Mouse (Mus musculus) ovary, adult 18-20 months (tissue): ENCODE measurements around the gene Atat1.
A peak's percentile ranks its signal among the peaks of the same experiment; 100 is the strongest.
"Not testable (repeated sequence)": the region's sequence is repeated elsewhere in the genome, so short reads cannot be mapped to it uniquely, and the experiment has no call there.

Experiments
- DNase-seq: peaks from one replicate; pipeline ENCODE4 v3.0.0; 2022; ENCODE audit warnings: low spot score, mixed read lengths

Gene Atat1

DNA sequence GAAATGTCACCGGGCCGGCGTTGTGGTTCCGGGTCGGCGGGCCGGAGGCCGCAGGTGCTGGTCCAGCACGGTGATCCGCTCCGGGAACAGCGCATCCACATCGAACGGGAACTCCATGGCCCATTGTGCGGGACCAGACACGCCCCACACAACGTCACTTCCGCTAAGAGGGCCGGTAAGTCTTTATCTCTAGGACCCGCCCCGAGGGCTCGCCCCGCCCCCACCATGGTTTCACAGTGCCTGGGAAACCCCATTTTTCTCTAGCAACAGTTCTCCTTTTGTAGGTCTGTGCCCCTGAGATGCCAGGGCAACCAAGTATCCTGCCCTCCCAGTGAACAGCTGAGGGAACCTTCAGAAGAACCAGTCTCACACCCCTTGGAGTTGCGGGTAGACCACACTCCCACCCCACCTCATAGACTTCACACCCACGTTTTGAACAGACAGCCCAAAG, at the start of gene Atat1:
Gene Atat1 (minus strand): TSS at position 157 of the 451 bp plus-strand sequence.
- DNase-seq = peak; percentile 87

DNA sequence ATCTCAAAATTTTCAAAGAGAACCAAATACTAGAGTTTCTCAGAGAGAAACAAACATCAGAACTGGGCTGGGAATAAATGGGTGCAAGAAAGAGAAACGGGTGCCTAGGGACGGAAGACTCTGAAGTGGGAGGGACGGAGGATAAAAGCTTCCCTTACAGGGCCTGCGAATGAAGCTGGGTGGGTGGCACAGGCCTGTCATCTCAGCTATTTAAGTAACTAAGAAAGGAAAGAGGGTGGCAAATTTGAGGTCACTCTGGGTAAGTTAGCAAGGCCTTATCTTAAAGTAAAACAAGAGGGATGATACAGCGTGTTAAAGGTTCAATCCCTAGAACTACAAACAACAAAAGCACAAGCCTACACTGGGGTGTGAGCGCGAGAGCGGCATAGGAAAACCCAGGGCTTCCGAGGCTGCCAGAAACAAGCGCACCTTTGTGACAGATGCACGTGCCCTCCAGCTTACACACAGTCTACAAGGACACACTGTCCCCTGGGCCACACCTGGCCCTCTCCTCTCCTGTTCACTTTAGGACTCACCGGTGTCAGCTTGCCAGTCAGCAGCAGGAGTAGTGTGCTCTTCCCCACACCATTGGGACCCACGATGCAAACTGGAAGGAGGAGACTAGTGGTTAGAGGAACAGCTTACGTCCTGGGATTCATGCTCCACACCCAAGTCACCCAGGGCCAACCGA, 48.8 kb upstream of the Atat1 start:
- no peak for DNase-seq

DNA sequence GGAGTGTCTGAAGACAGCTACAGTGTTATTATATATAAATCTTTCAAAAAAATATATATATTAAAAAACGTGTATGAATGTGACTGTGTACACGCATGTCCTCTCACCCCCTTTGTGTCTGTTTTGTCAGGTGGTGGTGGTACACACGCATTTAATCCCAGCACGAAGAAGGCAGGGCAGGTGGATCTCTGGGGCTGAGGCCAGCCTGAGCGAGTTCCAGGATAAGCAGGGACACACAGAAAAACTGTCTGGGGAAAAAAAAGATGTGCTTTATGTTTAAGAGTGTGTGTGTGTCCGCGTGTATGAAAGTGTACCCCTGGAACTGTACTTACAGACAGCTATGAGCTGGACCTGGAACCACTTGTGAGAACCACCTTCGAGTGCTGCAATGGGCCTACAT, 44.8 kb upstream of the Atat1 start:
- no peak for DNase-seq

DNA sequence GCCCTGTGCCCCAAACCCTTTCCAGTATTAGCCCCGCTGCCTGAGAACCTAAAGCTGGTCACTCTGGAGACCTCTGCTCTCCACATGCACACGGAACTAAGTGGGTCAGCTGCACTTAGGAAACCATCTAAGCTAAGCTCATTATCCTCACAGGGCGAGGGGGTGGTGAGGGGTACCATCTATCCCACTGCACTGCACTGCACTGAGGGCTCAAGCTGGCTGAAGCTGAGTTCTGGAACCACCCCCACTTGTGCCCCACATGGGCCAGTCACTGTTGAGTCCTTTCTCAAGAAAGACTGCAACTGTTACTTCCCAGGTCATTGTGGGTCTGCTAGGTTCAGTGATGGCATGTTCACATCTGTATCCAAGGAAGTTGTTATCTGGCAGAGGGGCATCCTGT, 42.7 kb upstream of the Atat1 start:
- DNase-seq = not testable (repeated sequence)

DNA sequence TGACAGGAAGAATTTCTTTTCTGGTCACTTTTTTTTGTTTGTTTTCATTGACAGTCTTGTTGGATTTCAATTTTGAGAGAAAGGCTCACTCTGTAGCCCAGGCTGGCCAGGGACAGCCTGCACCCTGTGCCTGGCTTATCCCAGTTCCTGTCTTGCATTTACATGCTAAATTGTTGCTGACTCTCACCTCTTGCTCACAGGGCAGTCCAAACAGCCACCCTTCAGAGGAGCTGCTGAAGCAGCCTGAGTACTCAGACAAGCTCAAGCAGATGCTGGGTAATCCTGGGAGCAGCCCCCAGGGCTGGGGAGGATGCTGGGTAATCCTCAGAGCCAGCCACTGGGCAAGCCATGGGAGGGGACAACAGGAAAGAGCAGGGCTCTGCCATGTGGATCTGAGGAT, 41.1 kb upstream of the Atat1 start:
- not testable (repeated sequence) for DNase-seq

DNA sequence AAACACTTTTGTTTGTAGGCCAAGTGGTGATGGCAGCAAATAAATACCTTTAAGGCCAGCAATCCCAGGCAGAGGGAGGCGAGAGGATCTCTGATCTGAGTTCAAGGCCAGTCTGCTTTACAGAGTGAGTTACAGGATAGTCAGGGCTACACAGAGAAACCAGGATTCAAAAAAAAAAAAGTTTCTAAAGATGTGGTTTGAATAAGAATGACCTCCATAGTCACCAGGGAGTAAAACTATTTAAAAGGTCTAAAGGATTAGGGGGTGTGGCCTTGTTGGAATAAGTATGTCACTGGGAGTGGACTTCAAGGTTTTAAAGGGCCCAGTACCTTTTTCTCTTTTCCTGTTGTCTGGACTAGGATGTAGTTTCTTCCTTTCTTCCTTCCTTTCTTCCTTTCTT, 30.1 kb upstream of the Atat1 start:
- DNase-seq = no peak

DNA sequence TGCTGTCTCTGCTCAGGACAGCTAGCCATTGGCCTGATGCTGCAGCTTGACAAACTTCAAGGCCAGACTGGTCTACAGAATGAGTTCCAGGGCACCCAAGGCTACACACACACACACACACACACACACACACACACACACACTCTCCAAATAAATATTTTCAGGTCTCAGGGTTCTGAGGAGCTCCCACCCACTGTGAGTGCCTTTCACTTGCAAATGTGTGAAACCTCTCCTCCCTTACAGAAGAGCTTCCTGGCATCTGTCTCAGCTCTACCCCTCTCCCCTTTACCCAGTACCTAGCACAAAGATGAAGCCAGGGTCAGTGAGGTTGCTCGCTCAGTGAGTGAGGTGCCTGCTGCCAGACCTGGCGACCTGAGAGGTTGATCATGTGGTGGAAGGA, 29.2 kb upstream of the Atat1 start:
- no peak for DNase-seq

DNA sequence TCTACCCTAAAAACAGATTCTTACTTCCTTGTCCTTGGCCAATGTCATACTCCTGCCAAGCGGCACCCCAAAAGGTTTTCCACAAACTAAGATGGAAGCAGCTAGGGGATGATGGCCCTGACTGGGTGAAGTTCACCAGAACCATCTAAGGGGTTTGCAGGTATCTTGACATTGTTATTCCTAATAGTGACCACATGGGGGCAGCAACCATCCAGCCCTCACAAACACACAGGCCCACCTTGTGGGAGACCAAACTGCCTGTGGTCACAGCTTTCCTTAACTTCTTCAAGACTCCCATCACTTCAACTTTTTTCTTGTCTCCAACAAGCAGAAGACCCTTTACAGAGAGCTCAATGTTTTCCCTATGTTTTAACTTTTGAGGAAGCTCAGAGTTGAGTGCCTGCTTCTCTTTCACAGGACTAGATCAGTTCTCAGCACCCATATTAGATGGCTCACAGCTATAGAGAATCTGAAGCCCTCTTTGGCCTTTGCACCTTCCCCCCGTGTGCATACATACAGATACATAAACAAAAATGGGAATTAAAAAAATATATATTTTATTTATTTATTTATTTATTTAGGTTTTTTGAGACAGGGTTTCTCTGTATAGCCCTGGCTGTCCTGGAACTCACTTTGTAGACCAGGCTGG, 27.9 kb upstream of the Atat1 start:
- no peak for DNase-seq

DNA sequence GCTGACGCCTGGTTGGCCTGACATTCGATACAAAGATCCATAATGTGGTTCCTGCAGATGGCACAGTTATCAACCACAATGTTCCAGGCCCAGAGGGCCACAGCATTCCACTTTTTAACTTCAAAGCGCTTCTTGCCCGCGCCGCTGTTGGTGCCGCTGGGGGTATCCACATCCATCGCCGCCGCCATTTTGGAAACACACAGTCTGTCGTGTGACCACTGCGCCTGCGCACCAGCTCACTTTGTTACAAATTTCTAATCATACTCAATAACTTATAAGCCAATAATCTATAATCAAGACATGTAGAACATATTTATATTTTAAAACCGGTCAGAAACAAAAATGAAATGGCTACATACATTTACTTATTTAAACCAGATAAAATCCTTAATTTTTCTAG, 25.9 kb upstream of the Atat1 start:
- DNase-seq = not testable (repeated sequence)

DNA sequence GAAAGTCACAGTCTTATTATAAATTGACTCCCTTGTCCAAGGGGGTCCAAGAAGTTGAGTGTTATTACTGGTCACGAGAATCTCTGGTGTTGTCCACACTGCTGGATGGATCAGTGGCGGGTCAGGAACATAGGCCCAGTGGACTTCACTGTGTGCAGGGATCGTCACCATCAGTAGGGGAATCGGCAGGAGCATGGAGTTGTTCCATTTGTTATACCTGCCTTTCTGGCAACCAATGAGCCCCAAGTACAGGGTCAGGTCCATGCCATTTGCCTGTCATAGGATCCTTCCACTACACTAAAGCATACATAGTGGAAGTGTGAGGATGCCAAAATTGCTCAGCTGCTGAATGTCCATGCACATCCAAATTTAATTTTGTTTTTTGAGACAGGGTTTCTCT, 22.7 kb upstream of the Atat1 start:
- DNase-seq = no peak

DNA sequence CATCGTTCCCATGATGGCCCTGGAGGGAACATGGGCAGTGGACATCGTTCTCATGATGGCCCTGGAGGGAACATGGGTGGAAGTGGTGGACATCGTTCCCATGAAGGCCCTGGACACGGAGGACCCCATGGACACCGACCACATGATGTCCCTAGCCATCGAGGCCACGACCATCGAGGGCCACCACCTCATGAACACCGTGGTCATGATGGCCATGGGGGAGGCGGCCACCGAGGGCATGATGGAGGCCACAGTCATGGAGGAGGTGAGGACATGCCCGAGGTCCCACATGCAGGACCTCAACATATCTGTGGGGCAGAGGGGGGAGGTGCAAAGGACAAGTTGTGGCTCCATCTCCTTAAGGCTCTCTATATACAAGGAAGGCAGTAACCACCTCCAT, 20.8 kb upstream of the Atat1 start:
- DNase-seq = no peak

DNA sequence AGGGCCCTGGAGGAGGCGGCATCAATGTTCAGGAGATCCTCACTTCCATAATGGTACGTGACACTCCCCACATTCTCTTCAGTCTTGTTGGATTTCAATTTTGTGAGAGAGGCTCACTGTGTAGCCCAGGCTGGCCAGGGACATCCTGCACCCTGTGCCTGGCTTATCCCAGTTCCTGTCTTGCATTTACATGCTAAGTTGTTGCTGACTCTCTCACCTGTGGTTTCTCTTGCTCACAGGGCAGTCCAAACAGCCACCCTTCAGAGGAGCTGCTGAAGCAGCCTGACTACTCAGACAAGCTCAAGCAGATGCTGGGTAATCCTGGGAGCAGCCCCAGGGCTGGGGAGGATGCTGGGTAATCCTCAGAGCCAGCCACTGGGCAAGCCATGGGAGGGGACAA, 19.7 kb upstream of the Atat1 start:
- DNase-seq = no peak

DNA sequence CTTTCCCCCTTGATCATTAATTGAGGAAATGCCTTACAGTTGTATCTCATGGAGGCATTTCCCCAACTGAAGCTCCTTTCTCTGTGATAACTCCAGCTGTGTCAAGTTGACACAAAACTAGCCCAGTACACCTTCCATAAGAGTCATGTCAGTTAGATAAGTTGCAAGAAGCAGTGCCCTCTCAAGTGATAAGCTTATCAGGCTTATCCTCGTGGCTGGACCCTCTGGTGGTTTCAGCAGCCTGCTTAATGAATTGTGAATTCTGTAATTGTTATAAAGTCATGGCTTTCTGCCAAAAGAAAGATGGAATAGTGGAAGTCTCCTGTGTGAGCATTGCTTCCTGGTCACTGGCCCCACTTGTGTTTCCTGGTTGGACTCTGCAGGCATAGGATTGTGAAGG, 17.6 kb upstream of the Atat1 start:
- no peak for DNase-seq

DNA sequence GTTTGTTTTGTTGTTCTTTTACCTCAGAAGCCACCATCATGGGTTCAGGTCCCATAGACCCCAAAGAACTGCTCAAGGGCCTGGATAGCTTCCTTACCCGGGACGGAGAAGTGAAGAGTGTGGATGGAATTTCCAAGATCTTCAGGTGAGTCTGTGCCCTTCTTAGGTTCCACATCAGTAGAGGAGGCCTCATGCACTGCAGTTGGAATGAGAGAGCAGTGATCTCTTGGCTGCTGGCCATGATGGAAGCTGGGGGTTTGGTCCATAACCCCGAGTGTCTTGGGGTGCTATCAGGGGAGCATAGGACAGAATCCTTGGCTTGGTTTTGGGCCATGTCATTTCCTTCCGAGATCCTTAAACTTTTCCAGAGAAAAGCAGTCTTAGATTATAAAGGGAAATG, 13.4 kb upstream of the Atat1 start:
- DNase-seq = no peak

DNA sequence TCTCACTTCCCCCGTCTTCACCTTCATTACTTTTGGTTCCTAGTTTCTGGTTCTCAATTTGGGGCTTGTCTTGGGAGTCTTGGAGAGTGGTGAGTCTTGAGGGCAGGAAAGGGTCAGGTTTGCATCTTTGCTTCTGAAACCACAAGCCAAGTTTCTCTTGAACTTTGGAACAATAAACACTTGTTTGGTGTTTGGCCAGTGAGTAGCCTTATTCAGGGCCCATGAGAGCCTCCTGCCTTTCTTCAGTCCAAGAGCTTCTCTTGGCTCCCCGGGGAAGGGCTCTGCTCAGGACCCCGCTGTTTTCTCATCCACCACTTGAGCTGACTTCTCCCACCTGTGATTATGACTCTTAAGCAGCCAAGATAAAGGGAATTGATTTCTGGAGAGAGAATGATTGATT, 12.7 kb upstream of the Atat1 start:
- no peak for DNase-seq

DNA sequence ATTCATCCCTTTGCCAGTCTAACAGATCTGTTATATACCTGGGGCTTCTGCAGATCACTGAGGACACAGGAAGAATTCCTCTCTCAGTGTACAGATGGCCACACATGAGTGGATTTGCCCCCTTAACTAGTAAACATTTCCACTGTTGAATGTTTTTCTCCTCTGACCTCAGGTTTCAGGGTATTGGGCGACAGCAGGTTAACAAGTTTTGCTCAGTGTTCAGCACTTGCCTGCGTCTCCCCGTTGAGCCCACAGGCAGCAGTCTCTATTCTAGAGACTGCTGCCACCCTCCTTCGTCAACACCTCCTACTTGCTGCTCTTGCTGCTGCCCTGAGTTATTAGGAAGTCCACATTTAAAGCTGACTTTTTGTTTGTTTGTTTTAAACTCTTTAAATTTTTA, 11.8 kb upstream of the Atat1 start:
- DNase-seq = no peak

DNA sequence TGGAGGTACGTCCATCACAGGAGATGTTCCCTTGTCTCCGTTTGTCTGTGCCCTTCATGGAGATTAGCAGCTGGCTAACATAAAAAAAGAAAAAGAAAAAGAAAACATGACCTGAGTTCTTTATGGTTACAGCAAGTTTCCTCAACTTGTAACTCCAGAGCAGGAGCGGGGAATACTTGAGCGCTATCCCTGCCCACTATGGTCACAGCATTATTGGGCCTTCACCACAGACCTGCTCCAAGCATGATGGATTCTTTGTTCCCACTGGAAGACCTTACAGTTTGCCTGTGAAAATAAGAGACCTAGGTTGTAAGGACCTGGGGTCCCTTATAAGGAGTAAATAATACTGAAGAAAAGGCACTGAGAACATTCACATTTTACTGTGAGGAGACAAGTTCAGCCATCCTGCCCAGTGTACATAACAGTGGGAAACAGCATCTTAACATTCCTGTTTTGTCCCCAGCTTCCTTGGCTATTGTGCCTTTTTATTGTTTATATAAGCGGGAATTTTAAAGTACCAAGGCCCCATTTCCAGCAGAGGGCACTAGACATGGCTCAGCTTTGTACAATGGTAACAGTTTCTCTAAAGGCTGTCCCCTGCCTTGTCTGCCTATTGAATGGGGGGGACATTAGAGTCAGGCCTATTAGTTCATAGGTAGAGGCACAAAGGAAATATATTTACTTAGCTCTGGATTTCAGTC, 11.1 kb upstream of the Atat1 start:
- DNase-seq = no peak

DNA sequence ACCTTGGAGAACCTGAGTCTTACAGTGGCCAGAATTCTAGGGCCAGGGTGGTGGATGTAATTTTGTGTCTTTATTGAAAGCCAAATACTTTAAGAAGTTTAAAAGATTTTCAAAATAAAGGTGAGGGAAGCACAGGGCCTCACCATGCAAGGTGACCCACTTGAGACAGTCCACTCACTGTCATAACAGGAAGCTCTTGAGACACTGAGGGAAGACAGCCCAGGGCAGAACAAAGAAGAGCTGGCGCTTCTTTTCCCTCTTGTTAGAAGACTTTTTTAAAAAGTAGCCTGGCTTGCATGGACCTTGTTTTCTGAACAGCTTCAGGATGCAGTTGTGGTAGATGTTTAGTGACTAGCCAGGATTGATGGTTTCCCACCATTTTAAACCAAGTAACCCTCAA, 10.5 kb upstream of the Atat1 start:
- DNase-seq = no peak

DNA sequence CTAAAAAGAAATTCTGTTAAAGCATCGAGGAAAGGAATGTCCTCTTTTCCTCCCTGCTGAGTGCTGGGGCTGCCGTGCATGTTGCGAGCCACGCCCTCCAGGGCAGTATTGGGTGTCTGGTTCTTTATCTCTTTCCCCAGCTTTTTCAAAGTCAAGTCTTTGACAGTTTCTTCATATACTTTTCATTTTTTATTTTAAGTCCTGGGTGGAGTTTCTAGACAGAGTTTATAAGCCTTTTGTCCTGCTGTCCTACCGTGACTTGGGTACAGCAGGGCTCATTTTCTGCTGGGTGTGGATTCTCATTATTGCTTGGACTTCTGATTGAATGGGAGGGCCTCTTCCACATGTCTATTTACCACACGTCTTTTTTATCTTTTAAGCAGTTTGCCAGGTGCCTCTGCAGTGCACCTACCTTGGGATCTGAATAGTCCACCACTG, 10.0 kb upstream of the Atat1 start:
- DNase-seq = no peak

DNA sequence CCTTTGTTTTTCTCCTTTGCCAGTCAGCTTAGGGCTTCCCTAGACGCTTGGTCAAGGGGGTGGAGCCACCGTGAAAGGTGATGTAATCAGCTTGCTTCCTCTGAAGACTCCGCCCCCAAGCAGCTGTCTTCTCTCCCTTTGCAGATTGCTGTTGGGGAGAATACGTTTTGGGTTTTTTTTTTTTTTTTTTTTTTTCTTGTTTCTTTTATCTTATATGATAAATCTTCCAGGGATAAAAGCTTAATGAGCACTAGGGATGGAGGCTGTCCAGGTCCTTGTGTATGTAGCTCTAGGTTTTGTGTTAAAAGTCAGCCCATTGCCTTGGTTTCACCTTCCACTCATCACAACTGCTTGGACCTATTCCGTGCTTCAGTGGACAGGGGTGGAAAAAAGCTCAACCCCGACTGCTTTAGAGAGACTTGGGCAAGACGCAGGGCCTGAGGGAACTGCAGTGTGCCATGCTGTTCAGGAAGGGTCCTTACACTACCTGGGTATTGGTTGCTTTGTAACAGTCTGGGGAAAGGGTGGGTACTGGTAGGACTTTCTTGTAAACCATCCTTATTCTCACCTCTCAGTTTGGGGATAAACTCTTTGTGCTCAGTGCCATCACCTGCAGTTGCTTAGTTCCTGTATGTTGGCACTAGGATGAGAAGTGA, 9.3 kb upstream of the Atat1 start:
- peak; percentile 93 for DNase-seq

DNA sequence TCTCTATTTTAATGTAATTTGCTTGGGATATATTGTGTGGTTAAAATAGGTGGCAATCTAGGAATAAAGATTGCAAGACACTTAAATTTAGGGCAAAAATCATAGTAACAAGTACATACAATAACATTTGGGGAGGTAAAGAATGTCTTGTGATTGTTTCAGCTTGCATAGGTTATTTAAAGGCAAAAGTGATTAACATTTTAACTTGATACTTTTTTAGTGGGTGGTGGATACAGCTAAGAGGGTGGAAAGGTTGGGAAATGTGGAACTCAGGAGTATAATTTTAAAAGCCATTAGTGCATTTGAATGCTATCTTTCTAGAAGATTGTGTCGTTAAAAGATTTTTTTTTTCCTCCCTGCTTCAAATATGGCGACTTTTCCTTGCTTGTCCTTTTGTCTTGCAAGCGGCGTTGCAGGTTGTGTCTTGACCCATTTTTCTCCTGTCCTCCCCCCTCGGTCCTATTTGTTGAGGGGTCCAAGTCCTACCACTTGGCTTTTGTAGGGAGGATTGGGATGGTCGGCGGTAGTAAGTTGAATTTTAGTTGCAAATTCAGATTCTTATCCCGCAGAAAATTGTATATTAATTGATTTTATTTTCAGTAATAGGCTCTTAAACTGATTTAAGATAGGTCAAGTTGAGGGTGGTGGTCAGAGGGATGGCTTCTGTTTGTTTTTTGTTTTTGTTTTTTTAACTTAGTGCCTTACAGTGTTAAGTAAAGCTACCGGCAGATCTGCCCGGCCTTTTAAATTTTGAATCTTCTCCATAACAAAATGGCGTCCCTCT, 8.6 kb upstream of the Atat1 start:
- no peak for DNase-seq
